Mouse (Mus musculus) mammary gland, adult 2 months (tissue): ENCODE results near the gene Prdx6. TPM values are rescaled to one million over a fixed set of nuclear protein-coding genes. Genes with fewer than 3 reads are reported as not detected.

ENCODE experiments used
- polyA plus RNA-seq: library from polyadenylated mRNA; depleted of rRNA; stranded (reverse); fragments of >200 nt; gene quantifications from 2 replicates; pipeline ENCODE4 v1.2.3, GENCODE M21; 2012; ENCODE audit warnings: low replicate concordance; rRNA removed

The Prdx6 gene
- 78.7 and 173 TPM in 2 replicates for polyA plus RNA-seq

DNA sequence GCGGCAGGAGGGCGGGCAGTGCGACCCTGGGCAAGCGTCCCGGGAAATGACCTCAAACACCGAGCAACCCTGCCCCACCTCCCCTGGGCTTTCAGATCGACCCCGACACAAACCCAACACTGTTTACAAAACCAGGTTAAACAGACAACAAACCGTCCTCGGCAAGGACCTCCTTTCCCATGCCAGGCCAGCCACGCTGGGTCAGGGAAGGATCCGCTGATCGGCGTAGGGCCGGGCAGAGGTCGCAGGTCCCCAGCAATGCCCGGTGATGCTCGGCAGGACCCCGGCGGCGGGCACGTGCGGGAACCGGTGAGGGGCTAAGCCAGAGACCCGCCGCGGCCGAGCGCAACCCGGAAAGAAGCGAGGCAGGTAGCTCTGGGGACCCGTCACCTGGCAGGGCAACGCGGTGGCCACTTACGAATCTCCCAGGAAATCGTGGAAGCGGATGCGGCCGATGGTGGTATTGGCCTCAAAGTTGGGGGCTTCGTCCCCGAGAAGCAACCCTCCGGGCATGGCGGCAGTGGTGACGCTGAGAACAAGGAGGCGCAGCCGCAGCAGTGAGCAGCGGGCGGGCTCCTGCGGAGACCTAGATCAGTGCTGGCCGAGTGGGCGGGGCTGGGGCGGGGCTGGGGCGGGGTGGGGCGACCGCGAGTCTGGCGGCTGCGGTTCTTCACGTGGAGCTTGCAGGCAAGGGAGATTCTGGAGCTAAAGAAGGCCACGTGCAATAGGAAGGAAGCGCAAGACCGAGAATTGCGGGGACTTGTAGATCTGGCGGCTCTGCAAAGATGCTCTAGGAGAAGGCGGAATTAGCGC lies at the start of gene Prdx6:
Prdx6 (minus strand) TSS at position 616 of the 813 bp plus-strand sequence.

Other genes with a start within 250 kb of the Prdx6 start
- 1.5 and 2.8 TPM in 2 replicates for gene Zbtb37, start 216.4 kb downstream of the Prdx6 start, polyA plus RNA-seq
- gene Dars2, start 180.6 kb downstream of the Prdx6 start, polyA plus RNA-seq = 9.3 and 20.5 TPM in 2 replicates
- 0.50 and 1.7 TPM in 2 replicates for gene Cenpl, start 180.5 kb downstream of the Prdx6 start, polyA plus RNA-seq
- 5.8 and 12.9 TPM in 2 replicates for gene Klhl20, start 119.7 kb downstream of the Prdx6 start, polyA plus RNA-seq
- gene Ankrd45, start 108.5 kb downstream of the Prdx6 start, polyA plus RNA-seq = not detected in 2 replicates
- not detected in 2 replicates for gene Tex50, start 91.9 kb downstream of the Prdx6 start, polyA plus RNA-seq
- gene Tnfsf4, start 144.2 kb upstream of the Prdx6 start, polyA plus RNA-seq = not detected in 2 replicates
- 0.19 TPM in 1 of 2 replicates, not detected in the other for gene Tnfsf18, start 243.4 kb upstream of the Prdx6 start, polyA plus RNA-seq